Mouse (Mus musculus): ENCODE data around the gene Olfr714. TPM values are rescaled to one million over a fixed set of nuclear protein-coding genes. Genes with fewer than 3 reads are reported as not detected.
"Not testable (repeated sequence)": the region's sequence is repeated elsewhere in the genome, so short reads cannot be mapped to it uniquely, and the experiment has no call there.

Olfr714 gene
- polyA plus RNA-seq (2014; fragmentation: Nextera tagmentation; extraction: Ambion mirVana): not detected in 2 replicates

GRCm38 (mm10) chr7:107070681-107071080 lies at the start of gene Olfr714:
Olfr714 (plus strand) TSS chr7:107070981.
- H3K9me3 ChIP-seq (ENCODE audit: control insufficient read depth, low read length): no peaks in the 10 kb centered on the region
- no peak for ATAC-seq (replicated peaks; ENCODE audit: low FRiP score, low TSS enrichment, low read depth)

GRCm38 (mm10) chr7:107030874-107031273 lies 39.9 kb upstream of the Olfr714 start, which contains the start of gene Olfr713:
Olfr713 (plus strand) TSS chr7:107031174.
- no peaks in the 10 kb centered on the region for H3K4me1 ChIP-seq (replicated peaks; ENCODE audit: control insufficient read depth, insufficient read depth, low read length)
- no peaks in the 10 kb centered on the region for H3K9me3 ChIP-seq (ENCODE audit: control insufficient read depth, low read length)
- H3K9ac ChIP-seq (ENCODE audit: low read length): no peak within 1 kb of the TSS
- H3K27me3 ChIP-seq (replicated peaks; ENCODE audit: control insufficient read depth, insufficient read depth, low read length): no peaks in the 10 kb centered on the region
- no peak within 1 kb of the TSS for H3K4me3 ChIP-seq (ENCODE audit: low read depth, low read length)
- H3K27ac ChIP-seq (ENCODE audit: low read depth): no peak within 1 kb of the TSS
- ATAC-seq (replicated peaks; ENCODE audit: low FRiP score, low TSS enrichment, low read depth) (no peak), DNase-seq (ENCODE audit: low spot score) (no peak)
- H3K36me3 ChIP-seq (ENCODE audit: control insufficient read depth, insufficient read depth, low read length): no peaks in the 10 kb centered on the region
- WGBS: 85% methylated on average over 1 of the region's 1 CpGs
- H3K4me2 ChIP-seq (ENCODE audit: low read length): no peak within 1 kb of the TSS

More at GRCm38 (mm10) chr7:107070681-107071080, at the start of gene Olfr714:
- Histone ChIP-seq H3K4me1 (replicated peaks; ENCODE audit: control insufficient read depth, insufficient read depth, low read length) (no peaks in the 10 kb centered on the region), H3K9ac (ENCODE audit: low read length) (no peak within 1 kb of the TSS), H3K27ac (ENCODE audit: low read depth) (no peak within 1 kb of the TSS), H3K27me3 (replicated peaks; ENCODE audit: control insufficient read depth, insufficient read depth, low read length) (no peaks in the 10 kb centered on the region), H3K36me3 (ENCODE audit: control insufficient read depth, insufficient read depth, low read length) (no peaks in the 10 kb centered on the region), H3K4me2 (ENCODE audit: low read length) (no peak within 1 kb of the TSS), H3K4me3 (ENCODE audit: low read depth, low read length) (no peak within 1 kb of the TSS)
- WGBS: 91% methylated on average over 2 of the region's 2 CpGs
- no peak for DNase-seq (ENCODE audit: low spot score)

- no peak overlapping the region for H3K4me2 ChIP-seq (ENCODE audit: low read length)
- no peak for ATAC-seq (replicated peaks; ENCODE audit: low FRiP score, low TSS enrichment, low read depth)
- WGBS: 64% methylated on average over 2 of the region's 2 CpGs
Measured at GRCm38 (mm10) chr7:107039934-107040563, 30.7 kb upstream of the Olfr714 start.

GRCm38 (mm10) chr7:107043136-107043535 lies 27.6 kb upstream of the Olfr714 start:
- Histone ChIP-seq H3K4me2 (ENCODE audit: low read length) (no peak overlapping the region), H3K27me3 (replicated peaks; ENCODE audit: control insufficient read depth, insufficient read depth, low read length) (no peaks in the 10 kb centered on the region), H3K4me1 (replicated peaks; ENCODE audit: control insufficient read depth, insufficient read depth, low read length) (no peaks in the 10 kb centered on the region), H3K9ac (ENCODE audit: low read length) (no peak overlapping the region), H3K27ac (ENCODE audit: low read depth) (no peak overlapping the region), H3K36me3 (ENCODE audit: control insufficient read depth, insufficient read depth, low read length) (no peaks in the 10 kb centered on the region), H3K9me3 (ENCODE audit: control insufficient read depth, low read length) (no peaks in the 10 kb centered on the region), H3K4me3 (ENCODE audit: low read depth, low read length) (no peak overlapping the region)
- WGBS: 84% methylated on average over 3 of the region's 3 CpGs
- no peak for DNase-seq (ENCODE audit: low spot score)
- no peak for ATAC-seq (replicated peaks; ENCODE audit: low FRiP score, low TSS enrichment, low read depth)

More at GRCm38 (mm10) chr7:107039934-107040563, 30.7 kb upstream of the Olfr714 start:
- Histone ChIP-seq H3K27me3 (replicated peaks; ENCODE audit: control insufficient read depth, insufficient read depth, low read length) (no peaks in the 10 kb centered on the region), H3K27ac (ENCODE audit: low read depth) (no peak overlapping the region), H3K4me1 (replicated peaks; ENCODE audit: control insufficient read depth, insufficient read depth, low read length) (no peaks in the 10 kb centered on the region), H3K4me3 (ENCODE audit: low read depth, low read length) (no peak overlapping the region), H3K9ac (ENCODE audit: low read length) (no peak overlapping the region), H3K9me3 (ENCODE audit: control insufficient read depth, low read length) (no peaks in the 10 kb centered on the region), H3K36me3 (ENCODE audit: control insufficient read depth, insufficient read depth, low read length) (no peaks in the 10 kb centered on the region)
- DNase-seq (ENCODE audit: low spot score): no peak

GRCm38 (mm10) chr7:107044407-107044806 lies 26.4 kb upstream of the Olfr714 start:
- DNase-seq (ENCODE audit: low spot score) (no peak), ATAC-seq (replicated peaks; ENCODE audit: low FRiP score, low TSS enrichment, low read depth) (no peak)
- 56% methylated on average over 1 of the region's 1 CpGs for WGBS
- Histone ChIP-seq H3K9ac (ENCODE audit: low read length) (no peak overlapping the region), H3K4me2 (ENCODE audit: low read length) (no peak overlapping the region), H3K36me3 (ENCODE audit: control insufficient read depth, insufficient read depth, low read length) (no peaks in the 10 kb centered on the region), H3K4me3 (ENCODE audit: low read depth, low read length) (no peak overlapping the region), H3K27me3 (replicated peaks; ENCODE audit: control insufficient read depth, insufficient read depth, low read length) (no peaks in the 10 kb centered on the region), H3K4me1 (replicated peaks; ENCODE audit: control insufficient read depth, insufficient read depth, low read length) (no peaks in the 10 kb centered on the region), H3K9me3 (ENCODE audit: control insufficient read depth, low read length) (no peaks in the 10 kb centered on the region), H3K27ac (ENCODE audit: low read depth) (no peak overlapping the region)

- DNase-seq (ENCODE audit: low spot score): no peak
Measured at GRCm38 (mm10) chr7:107045833-107046232, 24.9 kb upstream of the Olfr714 start.

GRCm38 (mm10) chr7:107047578-107047977 lies 23.2 kb upstream of the Olfr714 start:
- no peaks in the 10 kb centered on the region for H3K36me3 ChIP-seq (ENCODE audit: control insufficient read depth, insufficient read depth, low read length)
- no peak for DNase-seq (ENCODE audit: low spot score)
- ATAC-seq (replicated peaks; ENCODE audit: low FRiP score, low TSS enrichment, low read depth): no peak

More at GRCm38 (mm10) chr7:107045833-107046232, 24.9 kb upstream of the Olfr714 start:
- H3K9ac ChIP-seq (ENCODE audit: low read length): no peak overlapping the region
- no peak overlapping the region for H3K4me2 ChIP-seq (ENCODE audit: low read length)
- no peaks in the 10 kb centered on the region for H3K27me3 ChIP-seq (replicated peaks; ENCODE audit: control insufficient read depth, insufficient read depth, low read length)
- 2% methylated on average over 5 of the region's 5 CpGs for WGBS
- H3K4me1 ChIP-seq (replicated peaks; ENCODE audit: control insufficient read depth, insufficient read depth, low read length): no peaks in the 10 kb centered on the region
- H3K4me3 ChIP-seq (ENCODE audit: low read depth, low read length): no peak overlapping the region
- H3K36me3 ChIP-seq (ENCODE audit: control insufficient read depth, insufficient read depth, low read length): no peaks in the 10 kb centered on the region
- no peak for ATAC-seq (replicated peaks; ENCODE audit: low FRiP score, low TSS enrichment, low read depth)
- no peaks in the 10 kb centered on the region for H3K9me3 ChIP-seq (ENCODE audit: control insufficient read depth, low read length)
- H3K27ac ChIP-seq (ENCODE audit: low read depth): no peak overlapping the region

GRCm38 (mm10) chr7:107092920-107093319 lies 22.1 kb downstream of the Olfr714 start, which contains the start of gene Olfr17:
Olfr17 (plus strand) TSS chr7:107093220.
- no peaks in the 10 kb centered on the region for H3K36me3 ChIP-seq (ENCODE audit: control insufficient read depth, insufficient read depth, low read length)
- no peak for DNase-seq (ENCODE audit: low spot score)
- no peak for ATAC-seq (replicated peaks; ENCODE audit: low FRiP score, low TSS enrichment, low read depth)
- 62% methylated on average over 1 of the region's 1 CpGs for WGBS
- H3K27me3 ChIP-seq (replicated peaks; ENCODE audit: control insufficient read depth, insufficient read depth, low read length): no peaks in the 10 kb centered on the region
- no peak within 1 kb of the TSS for H3K4me2 ChIP-seq (ENCODE audit: low read length)
- no peaks in the 10 kb centered on the region for H3K9me3 ChIP-seq (ENCODE audit: control insufficient read depth, low read length)
- H3K4me3 ChIP-seq (ENCODE audit: low read depth, low read length): no peak within 1 kb of the TSS
- no peak within 1 kb of the TSS for H3K9ac ChIP-seq (ENCODE audit: low read length)
- no peaks in the 10 kb centered on the region for H3K4me1 ChIP-seq (replicated peaks; ENCODE audit: control insufficient read depth, insufficient read depth, low read length)
- H3K27ac ChIP-seq (ENCODE audit: low read depth): no peak within 1 kb of the TSS

More at GRCm38 (mm10) chr7:107047578-107047977, 23.2 kb upstream of the Olfr714 start:
- H3K4me3 ChIP-seq (ENCODE audit: low read depth, low read length): no peak overlapping the region
- no peaks in the 10 kb centered on the region for H3K27me3 ChIP-seq (replicated peaks; ENCODE audit: control insufficient read depth, insufficient read depth, low read length)
- H3K4me2 ChIP-seq (ENCODE audit: low read length): no peak overlapping the region
- no peaks in the 10 kb centered on the region for H3K4me1 ChIP-seq (replicated peaks; ENCODE audit: control insufficient read depth, insufficient read depth, low read length)
- no peak overlapping the region for H3K27ac ChIP-seq (ENCODE audit: low read depth)
- no peak overlapping the region for H3K9ac ChIP-seq (ENCODE audit: low read length)
- WGBS: 49% methylated on average over 3 of the region's 3 CpGs
- no peaks in the 10 kb centered on the region for H3K9me3 ChIP-seq (ENCODE audit: control insufficient read depth, low read length)

- not testable (repeated sequence) for H3K4me3 ChIP-seq (ENCODE audit: low read depth, low read length); H3K27me3 ChIP-seq (replicated peaks; ENCODE audit: control insufficient read depth, insufficient read depth, low read length); H3K4me2 ChIP-seq (ENCODE audit: low read length); H3K27ac ChIP-seq (ENCODE audit: low read depth); H3K4me1 ChIP-seq (replicated peaks; ENCODE audit: control insufficient read depth, insufficient read depth, low read length); DNase-seq (ENCODE audit: low spot score); ATAC-seq (replicated peaks; ENCODE audit: low FRiP score, low TSS enrichment, low read depth); H3K36me3 ChIP-seq (ENCODE audit: control insufficient read depth, insufficient read depth, low read length); H3K9me3 ChIP-seq (ENCODE audit: control insufficient read depth, low read length); H3K9ac ChIP-seq (ENCODE audit: low read length)
- 88% methylated on average over 1 of the region's 2 CpGs for WGBS
Measured at GRCm38 (mm10) chr7:107110269-107110668, 39.5 kb downstream of the Olfr714 start, which contains the start of gene Olfr715b. Olfr715b (minus strand) TSS chr7:107110369.

Data from intestine, embryonic 14.5 days (tissue).